Mouse (Mus musculus) megakaryocyte, embryonic 14.5 days (primary cell): ENCODE results near the gene Peli2. TPM values are rescaled to one million over a fixed set of nuclear protein-coding genes. Genes with fewer than 3 reads are reported as not detected.
"Not testable (repeated sequence)": the region's sequence is repeated elsewhere in the genome, so short reads cannot be mapped to it uniquely, and the experiment has no call there.

Source experiments
- H3K27me3 ChIP-seq: replicated peaks from 2 replicates; pipeline ENCODE3; 2012; ENCODE audit warnings: inconsistent platforms
- H3K36me3 ChIP-seq: replicated peaks from 2 replicates; pipeline ENCODE3; 2012; ENCODE audit warnings: low read length, inconsistent platforms, mixed read lengths
- H3K4me1 ChIP-seq: 2 replicates; pipeline ENCODE4 v1.6.1; 2012; ENCODE audit warnings: inconsistent platforms
- H3K4me3 ChIP-seq: replicated peaks from 2 replicates; pipeline ENCODE3; 2012; ENCODE audit warnings: moderate library complexity, mild to moderate bottlenecking, inconsistent platforms
- H3K9me3 ChIP-seq: 2 replicates; pipeline ENCODE4 v1.6.1; 2012; ENCODE audit warnings: inconsistent platforms
- FLI1 ChIP-seq: IDR thresholded peaks from 2 replicates; pipeline ENCODE4 v1.6.1; 2012; ENCODE audit warnings: low read length, inconsistent platforms, mixed read lengths
- GATA1 ChIP-seq: IDR thresholded peaks from 3 replicates; pipeline ENCODE4 v1.6.1; 2012; ENCODE audit warnings: mixed read lengths, low read length, inconsistent platforms, borderline replicate concordance
- polyA plus RNA-seq: library from polyadenylated mRNA; stranded (reverse); fragments of >175 nt; gene quantifications from 2 replicates; pipeline ENCODE4 v1.2.3, GENCODE M21; 2012; ENCODE audit warnings: low replicate concordance; ENCODE audit not compliant: insufficient read depth

Gene Peli2
- polyA plus RNA-seq, result 2.8 TPM in 1 of 2 replicates, not detected in the other

- peak within 1 kb of the TSS; percentile 91 for H3K4me3 ChIP-seq
- peaks cover 58% of the 10 kb centered on the region for H3K27me3 ChIP-seq
- TF ChIP-seq GATA1 (no peak), FLI1 (no peak)
Observed at GRCm38 (mm10) chr14:48120752-48121528, at the start of gene Peli2. Gene Peli2, plus strand, starts transcription at chr14:48120823.

GRCm38 (mm10) chr14:48072104-48072503 is 48.5 kb upstream of the Peli2 start:
- 0 out of 2 replicates have a peak, but pooled peaks cover 4% of the 10 kb centered on the region for H3K9me3 ChIP-seq
- no peaks in the 10 kb centered on the region for H3K4me1 ChIP-seq
- H3K36me3 ChIP-seq, result no peaks in the 10 kb centered on the region
- peaks cover 2% of the 10 kb centered on the region for H3K27me3 ChIP-seq
- H3K4me3 ChIP-seq, result no peak overlapping the region
- TF ChIP-seq GATA1 (no peak), FLI1 (no peak)

More at GRCm38 (mm10) chr14:48120752-48121528, at the start of gene Peli2:
- H3K4me1 ChIP-seq, result peaks cover 15% of the 10 kb centered on the region
- H3K36me3 ChIP-seq, result no peaks in the 10 kb centered on the region
- H3K9me3 ChIP-seq, result no peaks in the 10 kb centered on the region

- TF ChIP-seq GATA1, result no peak
- TF ChIP-seq FLI1, result no peak
- Histone ChIP-seq H3K36me3 (no peaks in the 10 kb centered on the region), H3K27me3 (peaks cover 2% of the 10 kb centered on the region), H3K9me3 (0 out of 2 replicates have a peak, but pooled peaks cover 4% of the 10 kb centered on the region), H3K4me1 (no peaks in the 10 kb centered on the region), H3K4me3 (peak overlapping the region; percentile 14)
Observed at GRCm38 (mm10) chr14:48073247-48074161, 47.1 kb upstream of the Peli2 start.

- not testable (repeated sequence) for H3K4me3 ChIP-seq, H3K27me3 ChIP-seq, H3K9me3 ChIP-seq, H3K36me3 ChIP-seq, H3K4me1 ChIP-seq
Observed at GRCm38 (mm10) chr14:48079574-48079973, 41.0 kb upstream of the Peli2 start.

GRCm38 (mm10) chr14:48083836-48084812 is 36.5 kb upstream of the Peli2 start:
- no peaks in the 10 kb centered on the region for H3K4me1 ChIP-seq
- no peaks in the 10 kb centered on the region for H3K27me3 ChIP-seq
- no peaks in the 10 kb centered on the region for H3K9me3 ChIP-seq
- H3K36me3 ChIP-seq, result no peaks in the 10 kb centered on the region
- H3K4me3 ChIP-seq, result no peak overlapping the region
- TF ChIP-seq GATA1 (no peak), FLI1 (no peak)

- Histone ChIP-seq H3K4me1 (no peaks in the 10 kb centered on the region), H3K27me3 (no peaks in the 10 kb centered on the region), H3K36me3 (no peaks in the 10 kb centered on the region), H3K9me3 (peaks cover 2% of the 10 kb centered on the region; the same call in 1 of the 2 replicates), H3K4me3 (no peak overlapping the region)
- TF ChIP-seq FLI1, result no peak
- TF ChIP-seq GATA1, result no peak
Observed at GRCm38 (mm10) chr14:48086682-48087297, 33.8 kb upstream of the Peli2 start.

- peaks cover 5% of the 10 kb centered on the region; the same call in 1 of the 2 replicates for H3K9me3 ChIP-seq
- H3K4me1 ChIP-seq, result no peaks in the 10 kb centered on the region
- no peak overlapping the region for H3K4me3 ChIP-seq
- no peaks in the 10 kb centered on the region for H3K27me3 ChIP-seq
- no peaks in the 10 kb centered on the region for H3K36me3 ChIP-seq
- no peak for TF ChIP-seq FLI1
- TF ChIP-seq GATA1, result no peak
Observed at GRCm38 (mm10) chr14:48087298-48087830, 33.3 kb upstream of the Peli2 start.

GRCm38 (mm10) chr14:48090465-48090864 is 30.2 kb upstream of the Peli2 start:
- Histone ChIP-seq H3K4me1 (no peaks in the 10 kb centered on the region), H3K36me3 (no peaks in the 10 kb centered on the region), H3K27me3 (no peaks in the 10 kb centered on the region), H3K9me3 (peaks cover 5% of the 10 kb centered on the region; the same call in 1 of the 2 replicates), H3K4me3 (no peak overlapping the region)
- TF ChIP-seq FLI1 (no peak), GATA1 (no peak)

- peaks cover 5% of the 10 kb centered on the region; the same call in 1 of the 2 replicates for H3K9me3 ChIP-seq
- no peaks in the 10 kb centered on the region for H3K4me1 ChIP-seq
- H3K4me3 ChIP-seq, result no peak overlapping the region
- no peaks in the 10 kb centered on the region for H3K27me3 ChIP-seq
- TF ChIP-seq FLI1, result no peak
- no peak for TF ChIP-seq GATA1
- no peaks in the 10 kb centered on the region for H3K36me3 ChIP-seq
Observed at GRCm38 (mm10) chr14:48091160-48091559, 29.5 kb upstream of the Peli2 start.
